Mouse (Mus musculus) liver, adult 2 months (tissue): ENCODE data around the gene Mmp14. TPM values are rescaled to one million over a fixed set of nuclear protein-coding genes. Genes with fewer than 3 reads are reported as not detected.

Source experiments
- DNase-seq: peaks from one replicate; pipeline ENCODE4 v3.0.0-alpha.2; 2011; ENCODE audit warnings: low read depth, low spot score; ENCODE audit errors: extremely low read depth
- H3K27ac ChIP-seq: fragments of 200-500 bp; replicated peaks from 2 replicates; pipeline ENCODE4 v1.5.1; 2012; ENCODE audit warnings: low read depth, mild to moderate bottlenecking, control low read depth, inconsistent platforms, low read length; ENCODE audit not compliant: insufficient read depth
- H3K27me3 ChIP-seq: fragments of 200-500 bp; 2 replicates; pipeline ENCODE4 v1.6.1; 2012; ENCODE audit warnings: mild to moderate bottlenecking, moderate library complexity, low read length, inconsistent platforms; ENCODE audit not compliant: control insufficient read depth, insufficient read depth
- H3K36me3 ChIP-seq: fragments of 200-500 bp; 2 replicates; pipeline ENCODE4 v1.6.1; 2012; ENCODE audit warnings: low read length, inconsistent platforms; ENCODE audit not compliant: control insufficient read depth, insufficient read depth
- H3K4me1 ChIP-seq: fragments of 200-500 bp; 2 replicates; pipeline ENCODE4 v1.6.1; 2011; ENCODE audit warnings: low read length; ENCODE audit not compliant: control insufficient read depth, insufficient read depth
- H3K4me3 ChIP-seq: fragments of 200-500 bp; 2 replicates; pipeline ENCODE4 v1.5.1; 2011; ENCODE audit warnings: low read depth, mild to moderate bottlenecking, control low read depth, low read length, moderate library complexity; ENCODE audit not compliant: insufficient read depth
- H3K79me2 ChIP-seq: fragments of 200-500 bp; 2 replicates; pipeline ENCODE4 v1.6.1; 2012; ENCODE audit warnings: inconsistent platforms, mild to moderate bottlenecking, low read length, moderate library complexity; ENCODE audit not compliant: control insufficient read depth, insufficient read depth
- H3K9ac ChIP-seq: fragments of 200-500 bp; 2 replicates; pipeline ENCODE4 v1.6.1; 2012; ENCODE audit warnings: low read depth, mild to moderate bottlenecking, control low read depth, inconsistent platforms, low read length
- CTCF ChIP-seq: fragments of 200-500 bp; IDR thresholded peaks from 2 replicates; pipeline ENCODE4 v1.5.1; 2011; ENCODE audit warnings: low read depth, low read length, control low read depth
- POLR2A ChIP-seq: fragments of 200-500 bp; IDR thresholded peaks from 2 replicates; pipeline ENCODE4 v1.6.1; 2011; ENCODE audit warnings: low read length, control low read depth; ENCODE audit not compliant: insufficient read depth; ENCODE audit errors: extremely low read depth
- WGBS: fragments of 180-500 bp; shearing (Covaris S2); methylation state at CpG from one replicate; pipeline ENCODE4 v1.1.7; 2018; 5-methylcytosine and 5-hydroxymethylcytosine counted together
- polyA plus RNA-seq: library from polyadenylated mRNA; depleted of rRNA; stranded (reverse); fragments of >200 nt; gene quantifications from 2 replicates; pipeline ENCODE4 v1.2.3, GENCODE M21; 2012
- total RNA-seq: library from RNA; depleted of rRNA; stranded (reverse); fragments of >200 nt; gene quantifications from 2 replicates; pipeline ENCODE4 v1.2.3, GENCODE M21; 2014

The Mmp14 gene
- total and polyA plus RNA-seq, 2 experiments, result 9.0 to 52.6 TPM

- Histone ChIP-seq H3K9ac (no peak overlapping the region), H3K79me2 (no peaks in the 10 kb centered on the region)
- WGBS, result 80% methylated on average over 7 of the region's 7 CpGs
Measured at GRCm38 (mm10) chr14:54385968-54386618, 45.3 kb upstream of the Mmp14 start.

GRCm38 (mm10) chr14:54387546-54387945 lies 43.9 kb upstream of the Mmp14 start:
- H3K27me3 ChIP-seq, result no peaks in the 10 kb centered on the region
- DNase-seq, result no peak
- 68% methylated on average over 6 of the region's 6 CpGs for WGBS
- TF ChIP-seq POLR2A, result no peak
- TF ChIP-seq CTCF, result no peak
- peaks cover 10% of the 10 kb centered on the region for H3K4me1 ChIP-seq
- H3K4me3 ChIP-seq, result no peak overlapping the region
- H3K36me3 ChIP-seq, result no peaks in the 10 kb centered on the region
- no peaks in the 10 kb centered on the region for H3K79me2 ChIP-seq
- H3K27ac ChIP-seq, result no peak overlapping the region
- no peak overlapping the region for H3K9ac ChIP-seq

More at GRCm38 (mm10) chr14:54385968-54386618, 45.3 kb upstream of the Mmp14 start:
- H3K36me3 ChIP-seq, result no peaks in the 10 kb centered on the region
- no peak for DNase-seq
- TF ChIP-seq POLR2A (no peak), CTCF (no peak)
- H3K4me1 ChIP-seq, result peaks cover 19% of the 10 kb centered on the region
- no peak overlapping the region for H3K4me3 ChIP-seq
- H3K27ac ChIP-seq, result no peak overlapping the region
- no peaks in the 10 kb centered on the region for H3K27me3 ChIP-seq

GRCm38 (mm10) chr14:54390843-54391242 lies 40.6 kb upstream of the Mmp14 start:
- no peak overlapping the region for H3K9ac ChIP-seq
- H3K4me3 ChIP-seq, result no peak overlapping the region
- H3K27me3 ChIP-seq, result no peaks in the 10 kb centered on the region
- H3K79me2 ChIP-seq, result no peaks in the 10 kb centered on the region
- no peaks in the 10 kb centered on the region for H3K4me1 ChIP-seq
- no peak overlapping the region for H3K27ac ChIP-seq
- no peaks in the 10 kb centered on the region for H3K36me3 ChIP-seq
- WGBS, result 86% methylated on average over 6 of the region's 6 CpGs
- TF ChIP-seq CTCF, result no peak
- DNase-seq, result no peak

- H3K27me3 ChIP-seq, result no peaks in the 10 kb centered on the region
- TF ChIP-seq POLR2A, result no peak
- TF ChIP-seq CTCF, result no peak
- H3K4me3 ChIP-seq, result no peak overlapping the region
- DNase-seq, result no peak
- H3K4me1 ChIP-seq, result no peaks in the 10 kb centered on the region; the same call in 1 of the 2 replicates
- no peak overlapping the region for H3K9ac ChIP-seq
- no peaks in the 10 kb centered on the region for H3K36me3 ChIP-seq
- no peaks in the 10 kb centered on the region for H3K79me2 ChIP-seq
- H3K27ac ChIP-seq, result no peak overlapping the region
- 63% methylated on average over 3 of the region's 3 CpGs for WGBS
Measured at GRCm38 (mm10) chr14:54393794-54394193, 37.6 kb upstream of the Mmp14 start.

- Histone ChIP-seq H3K36me3 (no peaks in the 10 kb centered on the region), H3K27me3 (no peaks in the 10 kb centered on the region), H3K9ac (no peak overlapping the region), H3K27ac (no peak overlapping the region), H3K4me1 (no peaks in the 10 kb centered on the region; the same call in 1 of the 2 replicates), H3K79me2 (no peaks in the 10 kb centered on the region), H3K4me3 (no peak overlapping the region)
- no peak for TF ChIP-seq POLR2A
- no peak for TF ChIP-seq CTCF
- DNase-seq, result no peak
Measured at GRCm38 (mm10) chr14:54394309-54394708, 37.1 kb upstream of the Mmp14 start.

- Histone ChIP-seq H3K27me3 (no peaks in the 10 kb centered on the region), H3K36me3 (no peaks in the 10 kb centered on the region)
- WGBS, result 47% methylated on average over 7 of the region's 7 CpGs
Measured at GRCm38 (mm10) chr14:54396685-54397084, 34.7 kb upstream of the Mmp14 start.

More at GRCm38 (mm10) chr14:54396685-54397084, 34.7 kb upstream of the Mmp14 start:
- no peak for DNase-seq
- no peak for TF ChIP-seq CTCF
- TF ChIP-seq POLR2A, result no peak
- Histone ChIP-seq H3K9ac (no peak overlapping the region), H3K4me3 (no peak overlapping the region), H3K4me1 (no peaks in the 10 kb centered on the region; the same call in 1 of the 2 replicates), H3K79me2 (no peaks in the 10 kb centered on the region), H3K27ac (no peak overlapping the region)
